Mouse (Mus musculus): ENCODE measurements at regions not wholly inside any gene's neighbourhood (a gene's known extent, or its start where the extent isn't known, plus 50 kb on each side); places are given as distances from the start of the nearest gene placed in this dataset.
A peak's percentile ranks its signal among the peaks of the same experiment; 100 is the strongest.

GRCm38 (mm10) chr4:142638057-142638456, 398.9 kb upstream of the Kazn start:
- DNase-seq: no peak

- no peak for DNase-seq
These were observed 395.2 kb upstream of the Kazn start for GRCm38 (mm10) chr4:142634398-142634797.

- no peak for DNase-seq
These were observed 394.6 kb upstream of the Kazn start for GRCm38 (mm10) chr4:142633667-142634350.

GRCm38 (mm10) chr4:142626503-142627194, 387.4 kb upstream of the Kazn start:
- DNase-seq: no peak

- no peak for DNase-seq
These were observed 386.3 kb upstream of the Kazn start for GRCm38 (mm10) chr4:142625456-142625855.

- no peak for DNase-seq
These were observed 383.1 kb upstream of the Kazn start for GRCm38 (mm10) chr4:142622151-142622861.

GRCm38 (mm10) chr4:142619396-142619795, 380.2 kb upstream of the Kazn start:
- no peak for DNase-seq

GRCm38 (mm10) chr4:142618770-142619169, 379.6 kb upstream of the Kazn start:
- no peak for DNase-seq

- peak; percentile 31 for DNase-seq
These were observed 378.5 kb upstream of the Kazn start for GRCm38 (mm10) chr4:142617676-142618075.

- no peak for DNase-seq
These were observed 377.7 kb upstream of the Kazn start for GRCm38 (mm10) chr4:142616901-142617300.

GRCm38 (mm10) chr4:142605098-142605497, 365.9 kb upstream of the Kazn start:
- DNase-seq: no peak

- no peak for DNase-seq
These were observed 358.0 kb upstream of the Kazn start for GRCm38 (mm10) chr4:142597214-142597613.

- DNase-seq: no peak
These were observed 350.0 kb upstream of the Kazn start for GRCm38 (mm10) chr4:142589084-142589741.

GRCm38 (mm10) chr4:142588418-142589083, 349.4 kb upstream of the Kazn start:
- no peak for DNase-seq

GRCm38 (mm10) chr4:142587345-142588035, 348.3 kb upstream of the Kazn start:
- DNase-seq: no peak

- no peak for DNase-seq
These were observed 339.3 kb upstream of the Kazn start for GRCm38 (mm10) chr4:142578536-142578935.

GRCm38 (mm10) chr4:142577519-142577918, 338.3 kb upstream of the Kazn start:
- no peak for DNase-seq

- no peak for DNase-seq
These were observed 335.3 kb upstream of the Kazn start for GRCm38 (mm10) chr4:142574528-142574927.

- DNase-seq: no peak
These were observed 331.5 kb upstream of the Kazn start for GRCm38 (mm10) chr4:142570712-142571111.

- DNase-seq: no peak
These were observed 329.4 kb upstream of the Kazn start for GRCm38 (mm10) chr4:142568556-142568955.

- DNase-seq: no peak
These were observed 315.5 kb upstream of the Kazn start for GRCm38 (mm10) chr4:142554716-142555115.

GRCm38 (mm10) chr4:142545871-142546270, 306.7 kb upstream of the Kazn start:
- DNase-seq: no peak

Data from gastrocnemius, postnatal 10 days (tissue).